Mouse (Mus musculus) erythroblast, embryonic 14.5 days (primary cell): ENCODE results near the gene Hnrnpa0. TPM values are rescaled to one million over a fixed set of nuclear protein-coding genes. Genes with fewer than 3 reads are reported as not detected.
A peak's percentile ranks its signal among the peaks of the same experiment; 100 is the strongest.

Experiments
- H3K27me3 ChIP-seq: 2 replicates; pipeline ENCODE4 v1.6.1; 2012; ENCODE audit warnings: inconsistent platforms; ENCODE audit not compliant: control insufficient read depth
- H3K36me3 ChIP-seq: 2 replicates; pipeline ENCODE4 v1.6.1; 2012; ENCODE audit warnings: mild to moderate bottlenecking, inconsistent platforms; ENCODE audit not compliant: control insufficient read depth
- H3K4me1 ChIP-seq: 2 replicates; pipeline ENCODE4 v1.6.1; 2012; ENCODE audit warnings: inconsistent platforms; ENCODE audit not compliant: control insufficient read depth
- H3K4me3 ChIP-seq: replicated peaks from 2 replicates; pipeline ENCODE3; 2012; ENCODE audit warnings: moderate library complexity, mild to moderate bottlenecking, inconsistent platforms
- H3K9me3 ChIP-seq: 2 replicates; pipeline ENCODE4 v1.6.1; 2012; ENCODE audit warnings: low read length, inconsistent platforms, mixed read lengths; ENCODE audit not compliant: control insufficient read depth
- GATA1 ChIP-seq: IDR thresholded peaks from 2 replicates; pipeline ENCODE4 v1.6.1; 2012; ENCODE audit warnings: low read length, inconsistent platforms, mixed read lengths
- TAL1 ChIP-seq: IDR thresholded peaks from 3 replicates; pipeline ENCODE4 v1.6.1; 2012; ENCODE audit warnings: low read length, inconsistent platforms, mixed read lengths
- polyA plus RNA-seq: library from polyadenylated mRNA; stranded (reverse); fragments of >175 nt; gene quantifications from 2 replicates; pipeline ENCODE4 v1.2.3, GENCODE M21; 2012

The Hnrnpa0 gene
- polyA plus RNA-seq, 1 experiment: 38.2 TPM

GRCm38 (mm10) chr13:58129687-58130246, 1.4 kb upstream of the Hnrnpa0 start:
- H3K4me1 ChIP-seq: peaks cover 32% of the 10 kb centered on the region
- H3K36me3 ChIP-seq: peaks cover 23% of the 10 kb centered on the region
- no peaks in the 10 kb centered on the region; the same call in 1 of the 2 replicates for H3K27me3 ChIP-seq
- TF ChIP-seq TAL1 (no peak), GATA1 (no peak)
- peak overlapping the region; percentile 100 for H3K4me3 ChIP-seq
- H3K9me3 ChIP-seq: peaks cover 3% of the 10 kb centered on the region

GRCm38 (mm10) chr13:58128768-58129671, 664 bp upstream of the Hnrnpa0 start:
- TF ChIP-seq TAL1 (no peak), GATA1 (no peak)

DNA sequence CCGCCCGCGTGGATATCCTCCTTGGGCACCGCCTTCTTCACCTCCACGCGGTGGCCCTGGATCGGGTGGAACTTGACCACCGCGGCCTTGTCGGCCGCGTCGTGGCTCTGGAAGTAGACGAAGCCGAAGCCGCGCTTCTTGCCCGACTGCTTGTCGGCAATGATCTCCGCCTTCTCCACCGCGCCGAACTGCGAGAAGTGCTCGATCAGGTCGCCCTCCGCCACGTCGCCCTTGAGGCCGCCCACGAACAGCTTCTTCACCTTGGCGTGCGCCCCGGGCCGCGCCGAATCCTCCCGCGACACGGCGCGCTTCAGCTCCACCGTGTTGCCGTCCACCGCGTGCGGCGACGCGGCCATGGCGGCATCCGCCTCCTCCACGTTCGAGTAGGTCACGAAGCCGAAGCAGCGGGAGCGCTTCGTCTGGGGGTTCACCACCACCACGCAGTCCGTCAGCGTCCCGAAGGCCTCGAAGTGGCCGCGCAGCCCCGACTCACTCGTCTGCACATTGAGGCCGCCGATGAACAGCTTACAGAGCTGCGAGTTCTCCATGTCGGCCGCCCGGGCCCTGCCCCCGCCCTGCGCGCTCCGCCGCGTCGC, 492 bp downstream of the Hnrnpa0 start:
- Histone ChIP-seq H3K4me3 (peak overlapping the region; percentile 100), H3K4me1 (peaks cover 42% of the 10 kb centered on the region)
- TF ChIP-seq TAL1 (no peak), GATA1 (no peak)

More at GRCm38 (mm10) chr13:58128768-58129671, 664 bp upstream of the Hnrnpa0 start:
- peaks cover 30% of the 10 kb centered on the region for H3K36me3 ChIP-seq
- H3K9me3 ChIP-seq: no peaks in the 10 kb centered on the region
- H3K4me3 ChIP-seq: peak overlapping the region; percentile 100
- no peaks in the 10 kb centered on the region; the same call in 1 of the 2 replicates for H3K27me3 ChIP-seq
- H3K4me1 ChIP-seq: peaks cover 39% of the 10 kb centered on the region

GRCm38 (mm10) chr13:58126862-58127765, 1.2 kb downstream of the Hnrnpa0 start:
- Histone ChIP-seq H3K4me3 (peak overlapping the region; percentile 100), H3K27me3 (no peaks in the 10 kb centered on the region), H3K36me3 (peaks cover 31% of the 10 kb centered on the region), H3K9me3 (no peaks in the 10 kb centered on the region), H3K4me1 (peaks cover 42% of the 10 kb centered on the region)
- TF ChIP-seq GATA1: no peak
- TF ChIP-seq TAL1: no peak

More for the DNA sequence above, 492 bp downstream of the Hnrnpa0 start:
- H3K27me3 ChIP-seq: no peaks in the 10 kb centered on the region; the same call in 1 of the 2 replicates
- H3K9me3 ChIP-seq: no peaks in the 10 kb centered on the region
- peaks cover 31% of the 10 kb centered on the region for H3K36me3 ChIP-seq

DNA sequence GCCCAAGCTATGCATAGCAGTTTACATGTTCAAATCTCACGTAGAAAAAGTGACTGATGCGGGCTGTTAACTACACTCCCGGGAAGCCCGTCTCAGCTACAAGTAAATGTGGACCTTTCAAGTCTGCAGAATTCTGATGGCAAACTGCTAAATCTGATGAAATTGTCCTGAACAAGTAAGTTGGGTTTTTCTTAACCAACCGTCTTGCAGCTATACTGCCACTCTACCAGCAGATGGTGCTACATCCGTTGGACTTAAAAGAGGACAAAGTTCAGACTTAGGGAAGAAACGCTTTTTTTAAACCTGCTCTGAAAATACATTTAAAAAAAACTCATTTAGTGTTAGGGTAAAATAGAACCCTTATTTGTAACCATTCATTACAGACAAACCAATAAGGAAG, 2.2 kb downstream of the Hnrnpa0 start:
- TF ChIP-seq GATA1 (no peak), TAL1 (no peak)
- no peaks in the 10 kb centered on the region for H3K27me3 ChIP-seq
- peaks cover 42% of the 10 kb centered on the region for H3K4me1 ChIP-seq
- peaks cover 31% of the 10 kb centered on the region for H3K36me3 ChIP-seq
- H3K9me3 ChIP-seq: no peaks in the 10 kb centered on the region
- peak overlapping the region; percentile 100 for H3K4me3 ChIP-seq

DNA sequence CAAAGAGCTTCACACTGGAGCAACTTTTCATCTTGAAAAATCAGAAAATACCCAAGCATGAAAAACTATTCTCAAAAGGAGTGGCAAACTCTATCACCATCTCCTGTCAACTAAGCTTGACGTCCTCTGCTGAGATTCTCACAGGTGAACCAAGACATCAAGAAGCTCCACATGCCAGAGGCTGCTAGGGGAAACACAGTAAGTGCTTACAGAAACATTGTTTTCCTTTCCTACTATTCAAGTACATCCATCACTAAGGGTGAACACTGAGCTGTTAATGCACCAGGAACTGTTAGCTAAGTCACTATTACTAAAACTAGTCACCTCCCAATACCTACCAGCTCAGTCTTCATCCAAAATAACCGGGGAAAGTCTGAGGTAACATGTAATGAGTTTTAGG, 3.4 kb downstream of the Hnrnpa0 start:
- peaks cover 31% of the 10 kb centered on the region for H3K36me3 ChIP-seq
- peaks cover 37% of the 10 kb centered on the region for H3K4me1 ChIP-seq
- no peaks in the 10 kb centered on the region for H3K9me3 ChIP-seq
- no peaks in the 10 kb centered on the region for H3K27me3 ChIP-seq
- TF ChIP-seq GATA1: no peak
- TF ChIP-seq TAL1: no peak
- H3K4me3 ChIP-seq: no peak overlapping the region

DNA sequence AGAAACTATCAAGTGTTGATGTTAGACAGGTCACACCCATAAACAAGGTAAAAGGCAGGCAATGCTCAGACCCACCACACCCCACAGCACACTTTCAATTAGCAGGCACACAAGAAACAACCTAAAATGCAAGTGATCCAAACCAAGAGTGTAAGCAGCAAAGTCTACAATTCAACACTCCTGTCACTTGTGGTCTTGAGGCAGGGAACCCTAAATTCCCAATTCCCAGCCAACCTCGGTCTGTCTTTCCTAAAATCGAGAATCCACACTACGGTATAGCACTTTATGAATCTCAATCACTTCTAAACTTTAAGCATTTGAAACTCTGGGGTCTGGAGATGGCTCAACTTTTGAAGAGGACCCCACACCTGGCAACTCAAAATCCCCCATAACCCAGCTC, 4.1 kb downstream of the Hnrnpa0 start:
- Histone ChIP-seq H3K27me3 (no peaks in the 10 kb centered on the region), H3K4me1 (peaks cover 30% of the 10 kb centered on the region), H3K9me3 (no peaks in the 10 kb centered on the region), H3K36me3 (peaks cover 31% of the 10 kb centered on the region), H3K4me3 (no peak overlapping the region)
- TF ChIP-seq TAL1: no peak
- TF ChIP-seq GATA1: no peak

DNA sequence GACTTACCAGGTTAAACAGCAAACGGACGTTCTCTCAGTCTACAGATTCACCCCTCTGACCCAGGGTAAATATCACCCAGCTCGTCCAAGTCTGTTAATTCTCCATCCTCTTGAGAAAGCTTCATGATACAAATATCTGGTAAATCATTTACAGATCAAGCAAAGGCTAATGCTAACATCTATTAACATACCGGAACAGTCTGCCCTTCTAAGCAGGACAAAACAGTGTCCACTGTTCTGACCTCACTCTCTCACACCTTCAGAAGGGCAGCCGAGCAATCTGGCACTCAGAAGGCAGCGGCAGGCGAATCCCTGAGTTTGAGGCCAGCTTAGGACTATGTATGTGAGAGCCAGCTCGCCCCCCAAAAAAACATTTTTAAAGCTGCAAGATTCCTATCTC, 5.0 kb downstream of the Hnrnpa0 start:
- no peaks in the 10 kb centered on the region for H3K9me3 ChIP-seq

More for the DNA sequence above, 5.0 kb downstream of the Hnrnpa0 start:
- Histone ChIP-seq H3K36me3 (peaks cover 31% of the 10 kb centered on the region), H3K4me3 (no peak overlapping the region), H3K4me1 (peaks cover 29% of the 10 kb centered on the region), H3K27me3 (no peaks in the 10 kb centered on the region)
- no peak for TF ChIP-seq TAL1
- TF ChIP-seq GATA1: no peak
